Mouse (Mus musculus): ENCODE data around the gene Msln.

Msln gene

GRCm38 (mm10) chr17:25754241-25754640, at the start of gene Msln:
Msln (minus strand) TSS chr17:25754378.
- no peak for DNase-seq

- no peak for DNase-seq
Measured at GRCm38 (mm10) chr17:25802825-25803517, 48.8 kb upstream of the Msln start.

DNA sequence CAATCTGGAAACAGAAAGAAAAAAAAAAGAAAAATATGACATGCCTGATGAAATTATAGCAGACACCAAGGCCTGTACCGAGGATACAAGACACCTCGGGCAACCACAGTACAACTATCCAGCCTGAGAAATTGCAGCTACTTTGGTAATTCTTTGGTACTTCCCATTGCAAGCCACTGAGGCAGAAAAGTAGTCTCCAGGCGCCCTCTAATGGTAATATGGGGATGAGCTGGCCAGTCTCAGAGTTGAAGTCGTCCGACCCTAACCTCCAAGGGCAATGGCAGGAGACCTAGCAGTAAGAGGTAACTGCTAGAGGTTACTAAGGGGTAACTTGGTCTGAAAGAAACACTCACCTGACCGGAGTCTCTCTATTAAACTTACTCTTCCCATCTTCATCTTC, 46.9 kb upstream of the Msln start:
- DNase-seq: peak; percentile 70 to 77

DNA sequence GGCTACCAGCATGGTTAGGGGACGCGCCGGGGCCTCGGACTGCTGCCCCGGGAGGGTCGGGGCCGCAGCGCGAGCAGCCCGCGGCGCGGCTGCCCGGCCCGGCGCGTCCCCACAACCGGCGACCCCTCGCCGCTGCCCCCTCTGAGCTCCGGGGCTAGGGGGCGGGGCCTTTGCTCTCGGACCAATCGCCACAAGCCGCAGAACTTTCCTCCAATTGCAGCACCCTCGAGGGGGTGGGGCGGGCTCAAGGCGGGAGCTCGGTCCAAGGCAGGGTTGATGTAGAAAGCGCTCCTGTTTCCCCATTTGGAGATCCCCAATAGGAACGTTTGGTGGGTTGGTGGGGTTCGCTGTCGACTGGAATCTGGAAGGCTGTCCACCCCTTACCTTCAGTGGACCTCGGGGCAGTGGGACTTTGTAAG, 42.8 kb upstream of the Msln start, which contains the start of gene Metrn:
Metrn (minus strand) TSS at position 186 of the 419 bp plus-strand sequence.
- DNase-seq: peak; percentile 94 to 96

- DNase-seq: peak; percentile 35 to 51
Measured at GRCm38 (mm10) chr17:25796211-25796771, 42.1 kb upstream of the Msln start.

GRCm38 (mm10) chr17:25795609-25796092, 41.5 kb upstream of the Msln start, which contains the start of gene AC134908.4:
AC134908.4 (minus strand) TSS chr17:25795659.
- peak; percentile 51 to 72 for DNase-seq

DNA sequence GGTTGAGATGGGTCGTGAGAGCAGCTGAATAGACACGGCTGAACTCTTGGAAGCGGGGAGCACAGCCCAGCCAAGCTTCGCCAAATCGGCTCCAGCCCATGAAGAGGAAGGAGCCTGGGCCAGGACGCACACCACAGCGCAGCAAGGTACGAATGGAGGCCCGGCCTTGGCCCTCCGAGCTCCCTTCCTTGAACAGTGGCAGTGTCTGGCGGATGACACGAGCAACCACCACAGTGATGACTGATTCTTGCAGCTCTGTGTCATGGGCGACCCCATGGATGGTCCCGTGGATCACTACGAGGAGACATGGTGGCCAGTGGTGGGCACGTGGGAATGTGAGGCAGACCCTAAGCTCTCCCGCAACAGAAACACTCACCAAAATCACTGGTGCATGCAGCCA, 40.8 kb upstream of the Msln start:
- DNase-seq: no peak

DNA sequence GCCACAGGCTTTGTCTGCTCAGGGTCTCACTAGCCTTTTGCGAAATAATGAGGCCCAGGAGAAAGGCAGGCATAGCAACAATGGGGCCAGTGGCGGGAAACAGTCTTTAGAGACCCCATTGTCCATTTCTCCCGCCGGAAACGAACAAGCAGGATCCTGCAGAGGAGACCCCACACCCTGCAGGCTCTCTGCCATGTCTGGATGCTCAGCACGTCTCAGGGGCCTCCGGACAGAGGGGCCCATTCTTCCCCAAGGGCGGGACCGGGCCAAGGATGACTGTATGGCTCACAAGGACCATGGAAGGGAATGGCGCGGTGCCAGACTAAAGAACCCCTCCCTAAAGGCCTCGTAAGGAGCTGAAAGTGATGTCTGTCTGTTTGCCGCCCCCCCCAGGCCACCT, 40.0 kb upstream of the Msln start:
- DNase-seq: no peak

DNA sequence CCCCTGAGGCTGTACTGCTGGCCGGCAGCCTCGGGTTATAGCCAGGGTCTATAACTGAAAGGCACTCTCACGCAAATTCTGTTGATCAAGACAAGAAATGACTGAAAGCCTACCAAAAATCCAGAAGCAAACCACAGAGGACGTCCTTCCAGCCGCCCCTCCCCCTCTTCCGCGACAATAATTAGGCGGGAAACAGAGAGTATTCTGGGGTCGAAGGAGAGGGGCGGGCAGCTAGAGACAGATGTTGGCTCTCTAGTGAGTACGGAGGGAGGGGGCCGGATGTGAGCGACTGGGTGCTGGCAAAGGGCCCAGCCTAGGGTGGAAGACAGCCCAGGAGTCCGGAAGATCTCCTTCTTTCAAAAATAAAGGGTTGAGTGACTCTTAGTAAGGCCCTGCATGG, 38.4 kb upstream of the Msln start, which contains the start of gene Fam173a:
Fam173a (minus strand) TSS at position 287 of the 400 bp plus-strand sequence.
- DNase-seq: peak; percentile 90 to 94

GRCm38 (mm10) chr17:25791843-25792527, 37.8 kb upstream of the Msln start:
- peak; percentile 90 to 92 for DNase-seq

- DNase-seq: no peak
Measured at GRCm38 (mm10) chr17:25791320-25791842, 37.2 kb upstream of the Msln start.

GRCm38 (mm10) chr17:25786781-25787504, 32.8 kb upstream of the Msln start:
- DNase-seq: no peak

DNA sequence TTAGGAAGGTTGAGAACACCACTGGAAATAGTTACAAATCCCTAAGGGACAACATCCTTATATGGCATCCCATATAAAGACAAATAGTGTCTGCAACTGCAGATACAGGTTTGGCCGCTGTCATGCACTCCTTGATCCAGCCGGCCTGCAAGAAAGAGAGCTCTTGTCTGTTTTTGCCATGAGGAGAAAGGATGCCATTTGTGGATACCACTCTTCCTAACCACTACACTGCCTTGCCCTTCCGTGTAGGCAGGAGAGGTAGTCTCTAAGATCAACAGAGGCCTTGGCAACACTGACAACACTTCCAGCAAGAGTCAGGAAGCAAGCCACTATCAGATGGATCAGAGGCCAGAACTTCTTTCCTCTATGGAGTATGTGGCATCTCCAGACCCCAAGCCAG, 32.1 kb upstream of the Msln start, which contains the start of gene Ccdc78:
Ccdc78 (plus strand) TSS at position 301 of the 400 bp plus-strand sequence.
- no peak for DNase-seq

DNA sequence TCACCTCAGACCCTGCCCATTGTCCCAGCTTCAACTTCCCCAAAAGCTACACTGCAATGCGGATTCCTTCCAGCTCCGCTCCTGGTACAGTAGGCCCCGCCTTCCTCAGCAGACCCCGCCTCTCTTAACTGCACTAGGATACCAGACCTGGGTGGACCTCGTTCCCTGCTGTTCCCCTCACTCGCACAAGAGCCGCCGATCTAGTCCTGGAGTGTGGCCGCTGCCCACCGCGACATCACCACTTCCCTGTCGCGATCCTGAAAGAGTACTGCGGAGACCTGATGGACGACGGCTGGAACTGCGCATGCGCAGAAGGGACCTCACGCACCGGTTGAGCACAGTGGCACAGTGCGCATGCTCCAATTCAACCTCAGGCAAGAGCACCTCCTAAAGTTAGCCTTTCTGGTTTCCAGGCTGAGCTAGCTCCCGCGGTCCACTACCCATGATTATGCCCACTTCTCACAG, 31.1 kb upstream of the Msln start, which contains the start of gene Haghl:
Haghl (minus strand) TSS at position 393 of the 465 bp plus-strand sequence.
- peak; percentile 97 to 99 for DNase-seq

DNA sequence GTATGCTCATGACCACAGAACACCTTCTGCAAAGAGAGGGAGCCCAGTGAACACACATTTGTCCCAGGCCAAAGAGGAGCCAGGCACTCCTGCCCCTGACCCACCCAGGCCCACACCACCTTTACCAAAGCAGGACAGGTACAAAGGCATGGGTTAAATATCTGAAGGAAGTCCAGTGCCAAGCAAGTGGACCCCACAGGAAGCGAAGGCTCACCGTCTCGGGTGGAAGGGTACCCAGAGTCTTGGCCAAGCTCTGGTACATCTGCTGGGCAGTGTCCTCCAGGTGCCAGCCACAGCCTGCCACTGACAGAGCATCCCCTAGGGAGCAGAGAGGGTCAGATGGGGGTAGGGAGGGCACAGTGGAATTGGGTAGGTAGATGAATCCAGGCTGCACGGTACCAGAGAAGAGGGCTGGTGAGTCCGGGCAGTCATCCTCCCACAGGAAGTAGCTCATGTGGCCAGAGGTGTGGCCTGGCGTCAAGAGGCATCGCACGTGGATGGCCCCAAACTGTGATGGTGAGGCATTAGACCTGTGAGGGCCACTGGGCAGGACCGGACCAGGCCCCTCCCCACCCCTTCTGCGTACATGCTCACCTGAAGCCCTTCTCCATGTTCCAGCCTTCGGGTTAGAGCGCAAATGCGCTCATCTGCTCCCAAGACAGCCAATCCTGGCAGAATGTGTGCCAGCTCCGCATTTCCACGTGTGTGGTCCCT, 29.8 kb upstream of the Msln start:
- no peak for DNase-seq

DNA sequence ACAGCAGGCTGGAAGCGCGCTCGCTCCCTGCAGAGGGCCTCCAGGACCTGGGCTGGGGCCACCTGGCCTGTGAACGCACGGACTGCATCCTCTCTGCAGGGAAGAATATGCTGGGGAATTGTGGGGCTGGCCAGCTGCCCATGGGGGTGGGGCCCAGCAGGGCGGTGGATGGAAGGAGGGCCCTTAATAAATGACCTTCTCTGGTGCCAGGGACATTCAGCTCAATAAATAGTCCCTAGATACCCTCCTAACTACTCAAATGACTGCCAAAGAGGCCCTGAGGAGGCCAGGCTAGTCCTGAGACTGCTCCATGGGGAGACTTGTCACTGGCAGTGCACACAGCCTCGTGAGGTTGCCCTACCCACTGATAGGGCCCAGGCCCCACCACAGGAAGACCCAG, 28.9 kb upstream of the Msln start:
- DNase-seq: no peak

GRCm38 (mm10) chr17:25781339-25781738, 27.2 kb upstream of the Msln start:
- no peak for DNase-seq

- no peak for DNase-seq
Measured at GRCm38 (mm10) chr17:25777948-25778347, 23.8 kb upstream of the Msln start.

DNA sequence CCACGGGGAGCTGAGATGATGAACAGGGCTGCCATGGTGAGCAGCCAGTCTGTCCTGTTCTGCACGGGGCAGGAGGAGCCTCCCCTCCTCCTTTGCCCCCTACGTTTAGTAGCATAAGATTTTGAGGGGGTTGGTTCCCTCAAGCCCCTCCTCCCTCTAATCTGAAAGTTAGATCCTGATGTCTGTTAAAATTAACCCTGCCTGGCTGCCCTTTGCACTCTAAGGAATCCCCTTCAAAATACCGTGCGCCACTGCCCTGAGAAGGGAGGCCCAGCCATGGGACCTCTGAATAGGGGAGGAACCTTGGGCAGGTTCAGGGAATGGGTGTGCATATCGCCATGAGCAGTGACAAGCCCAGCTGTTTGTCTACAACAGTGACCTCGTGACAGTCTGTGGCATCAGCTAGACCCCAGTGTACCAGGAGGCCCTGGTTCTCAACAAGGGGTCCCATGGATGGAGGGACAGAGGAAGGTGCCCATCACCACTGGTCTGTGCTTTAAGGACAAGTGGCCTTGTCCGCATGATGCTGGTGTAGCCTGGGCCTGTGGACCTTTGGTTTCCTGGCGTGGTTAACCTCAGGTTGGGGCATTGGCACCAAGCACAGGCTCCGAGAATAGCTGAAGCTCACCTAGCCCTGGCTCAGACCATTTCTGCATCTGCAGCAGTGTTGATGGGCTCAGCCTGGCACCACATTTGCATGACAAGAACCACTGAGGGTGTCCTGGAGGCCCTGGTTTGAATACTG, 21.3 kb upstream of the Msln start:
- no peak for DNase-seq

GRCm38 (mm10) chr17:25773549-25774120, 19.5 kb upstream of the Msln start, which contains the start of gene Narfl:
Narfl (plus strand) TSS chr17:25773776.
- peak; percentile 99 for DNase-seq

All from kidney, postnatal 4 days (tissue).